11 mouse cellular contexts compared by ENCODE assay signal in the genomic region with DNA sequence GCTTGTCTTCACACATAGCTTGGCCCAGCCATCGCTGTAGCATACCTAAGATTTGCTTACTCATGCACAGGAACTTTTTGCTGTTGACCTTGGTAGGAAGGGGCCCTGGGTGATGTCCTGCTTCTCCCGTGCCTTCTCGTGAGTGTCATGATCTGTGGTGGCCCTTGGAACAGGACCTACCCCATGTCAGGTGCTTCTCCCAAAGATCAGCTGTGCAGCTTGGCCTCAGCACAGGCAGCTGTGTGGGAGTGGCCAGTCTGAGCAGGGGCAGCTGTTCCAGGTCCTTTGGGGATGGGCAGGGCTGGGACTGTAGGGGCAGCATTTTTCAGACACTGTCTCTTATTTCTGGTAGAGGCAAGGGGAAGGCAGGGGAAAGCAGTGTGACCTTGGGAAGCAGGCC. TPM values are rescaled to one million over a fixed set of nuclear protein-coding genes. Genes with fewer than 3 reads are reported as not detected.
DNase-seq lines count a peak whose midpoint lies in the region; ATAC-seq and TF ChIP-seq lines count a peak whose summit lies in the region.
"Had no signal": no experiment of that assay in that cellular context is flagged by ENCODE, and none has a peak within 500 bp of the region (broad histone marks: within the 10 kb centered on the region; RNA-seq: fewer than 3 reads in every experiment).

No protein-coding gene starts in this region.

- peaks cover 47% of the 10 kb centered on the region for H3K36me3 ChIP-seq in liver, embryonic 12.5 days
- no peaks in the 10 kb centered on the region for H3K36me3 ChIP-seq in liver, postnatal 0 days (replicated peaks; ENCODE audit: insufficient read depth, low read length)
- peaks cover 15% of the 10 kb centered on the region for H3K36me3 ChIP-seq in limb, embryonic 14.5 days (ENCODE audit: control insufficient read depth, insufficient read depth, low read length)

- DNase-seq in embryo, embryonic 10.5 days (ENCODE audit: low spot score) = peak; percentile 13
- no peak for DNase-seq in embryo, embryonic 9.5 days (ENCODE audit: extremely low spot score)
- DNase-seq in liver, postnatal 0 days = no peak
- peak; percentile 69 for DNase-seq in gastrocnemius, adult 18-20 months (ENCODE audit: low spot score)
- DNase-seq in limb, embryonic 14.5 days (ENCODE audit: low spot score) = peak; percentile 49
- no peak for DNase-seq in layer of hippocampus, adult 8-10 months (ENCODE audit: low spot score in 2 of 2)
- DNase-seq in c-Kit-positive CD71-positive TER-119-positive erythroid progenitor cells, embryonic 14.5 days (ENCODE audit: low spot score) = no peak

- H3K4me2 ChIP-seq in liver, embryonic 12.5 days = no peak overlapping the region
- no peak overlapping the region for H3K4me2 ChIP-seq in liver, postnatal 0 days (ENCODE audit: low read depth, low read length)
- H3K4me2 ChIP-seq in limb, embryonic 14.5 days (replicated peaks; ENCODE audit: low read depth, low read length, severe bottlenecking) = no peak overlapping the region
- H3K4me2 ChIP-seq: midbrain, embryonic 11.5 days had no signal

- WGBS in liver, embryonic 12.5 days (ENCODE audit: insufficient replicate concordance) = 23% methylated on average over 3 of the region's 3 CpGs
- 33% methylated on average over 3 of the region's 3 CpGs for WGBS in liver, postnatal 0 days (ENCODE audit: insufficient replicate concordance)
- 78% methylated on average over 3 of the region's 3 CpGs for WGBS in limb, embryonic 14.5 days

- no peak overlapping the region; the same call in 1 of the 2 replicates for H3K9ac ChIP-seq in liver, embryonic 12.5 days
- H3K9ac ChIP-seq in liver, postnatal 0 days (replicated peaks) = no peak overlapping the region
- no peak overlapping the region for H3K9ac ChIP-seq in limb, embryonic 14.5 days (ENCODE audit: low read depth, low read length, severe bottlenecking)

- H3K27me3 ChIP-seq in liver, embryonic 12.5 days (replicated peaks) = no peaks in the 10 kb centered on the region
- no peaks in the 10 kb centered on the region for H3K27me3 ChIP-seq in liver, postnatal 0 days (ENCODE audit: insufficient read depth, low read length)
- no peaks in the 10 kb centered on the region for H3K27me3 ChIP-seq in limb, embryonic 14.5 days (ENCODE audit: control insufficient read depth, insufficient read depth, low read length)
- H3K27me3 ChIP-seq: Patski had no signal

- peak overlapping the region; percentile 38; the same call in 1 of the 2 replicates for H3K27ac ChIP-seq in liver, embryonic 12.5 days
- no peak overlapping the region for H3K27ac ChIP-seq in liver, postnatal 0 days (ENCODE audit: low read depth)
- H3K27ac ChIP-seq in limb, embryonic 14.5 days (replicated peaks; ENCODE audit: low read depth, low read length) = no peak overlapping the region

- TF ChIP-seq EP300 in liver, postnatal 0 days (IDR thresholded peaks at IDR 0.05; ENCODE audit: low read depth) = no peak

- H3K4me1 ChIP-seq in liver, embryonic 12.5 days = peaks cover 37% of the 10 kb centered on the region
- H3K4me1 ChIP-seq in liver, postnatal 0 days (ENCODE audit: insufficient read depth) = peaks cover 14% of the 10 kb centered on the region; the same call in 1 of the 2 replicates
- H3K4me1 ChIP-seq in limb, embryonic 14.5 days (ENCODE audit: control insufficient read depth, insufficient read depth, low read length) = no peaks in the 10 kb centered on the region

- H3K9me3 ChIP-seq in liver, embryonic 12.5 days (replicated peaks) = no peaks in the 10 kb centered on the region
- H3K9me3 ChIP-seq in liver, postnatal 0 days (ENCODE audit: low read length) = no peaks in the 10 kb centered on the region
- H3K9me3 ChIP-seq in limb, embryonic 14.5 days (ENCODE audit: control insufficient read depth, low read length) = no peaks in the 10 kb centered on the region

- TF ChIP-seq CTCF in liver, postnatal 0 days (IDR thresholded peaks at IDR 0.05; ENCODE audit: low read depth) = no peak

- no peak overlapping the region for H3K4me3 ChIP-seq in liver, embryonic 12.5 days
- H3K4me3 ChIP-seq in liver, postnatal 0 days (ENCODE audit: low read depth, low read length) = no peak overlapping the region
- no peak overlapping the region for H3K4me3 ChIP-seq in limb, embryonic 14.5 days (replicated peaks; ENCODE audit: low read length)

- ATAC-seq in liver, embryonic 12.5 days = no peak
- ATAC-seq in liver, postnatal 0 days = no peak
- ATAC-seq in limb, embryonic 14.5 days (ENCODE audit: low FRiP score, low read depth) = peak; percentile 83
- ATAC-seq: Patski had no signal

- no peak for TF ChIP-seq POLR2A in limb, embryonic 14.5 days (IDR thresholded peaks at IDR 0.05; ENCODE audit: borderline replicate concordance, extremely low read depth, insufficient read depth, insufficient read length)

RNA-seq across cellular contexts. Expression of a gene that starts 14.5 kb away (rescaled TPM):
- polyA plus RNA-seq in liver, embryonic 12.5 days (2016; fragmentation: Nextera tagmentation; extraction: Ambion mirVana) = 5.0 and 5.8 TPM in 2 replicates
- polyA plus RNA-seq in liver, postnatal 0 days (2015; fragmentation: Nextera tagmentation; extraction: Ambion mirVana) = 2.3 TPM in 2 replicates
- total RNA-seq in gastrocnemius, adult 18-20 months (2021) = 10 to 100 TPM; 26.2 to 27.9 TPM
- polyA plus RNA-seq in limb, embryonic 14.5 days (2012; rRNA removed) = 27.2 and 31.6 TPM in 2 replicates
- 7.8 and 9.6 TPM in 2 replicates for polyA plus RNA-seq in limb, embryonic 14.5 days (2014; fragmentation: Nextera tagmentation; extraction: Ambion mirVana)
- total RNA-seq in layer of hippocampus, adult 8-10 months (2022) = 10 to 100 TPM; 13.0 to 14.3 (median 14.0) TPM

RNA-seq across cellular contexts. Expression of a gene that starts 32.5 kb away (rescaled TPM):
- 14.7 TPM in 2 replicates for polyA plus RNA-seq in liver, embryonic 12.5 days (2016; fragmentation: Nextera tagmentation; extraction: Ambion mirVana)
- polyA plus RNA-seq in liver, postnatal 0 days (2015; fragmentation: Nextera tagmentation; extraction: Ambion mirVana) = 13.0 and 14.7 TPM in 2 replicates
- 10 to 100 TPM; 10.6 to 10.9 TPM for total RNA-seq in gastrocnemius, adult 18-20 months (2021)
- 12.9 and 14.9 TPM in 2 replicates for polyA plus RNA-seq in limb, embryonic 14.5 days (2012; rRNA removed)
- 17.2 and 19.5 TPM in 2 replicates for polyA plus RNA-seq in limb, embryonic 14.5 days (2014; fragmentation: Nextera tagmentation; extraction: Ambion mirVana)
- total RNA-seq in layer of hippocampus, adult 8-10 months (2022) = 10 to 100 TPM; 12.9 to 15.3 (median 13.6) TPM

RNA-seq across cellular contexts. Expression of a gene that starts 38.4 kb away (rescaled TPM):
- polyA plus RNA-seq in liver, embryonic 12.5 days (2016; fragmentation: Nextera tagmentation; extraction: Ambion mirVana) = not detected in 2 replicates
- not detected in 2 replicates for polyA plus RNA-seq in liver, postnatal 0 days (2015; fragmentation: Nextera tagmentation; extraction: Ambion mirVana)
- total RNA-seq in gastrocnemius, adult 18-20 months (2021) = not detected
- 0.05 TPM in 1 of 2 replicates, not detected in the other for polyA plus RNA-seq in limb, embryonic 14.5 days (2012; rRNA removed)
- 0.17 TPM in 1 of 2 replicates, not detected in the other for polyA plus RNA-seq in limb, embryonic 14.5 days (2014; fragmentation: Nextera tagmentation; extraction: Ambion mirVana)
- total RNA-seq in layer of hippocampus, adult 8-10 months (2022) = not detected
- total RNA-seq: left cerebral cortex, postnatal 14 days had no signal
- polyA plus RNA-seq: midbrain, embryonic 11.5 days had no signal

RNA-seq across cellular contexts. Expression of a gene that starts 53.0 kb away (rescaled TPM):
- polyA plus RNA-seq in liver, embryonic 12.5 days (2016; fragmentation: Nextera tagmentation; extraction: Ambion mirVana) = 16.0 and 16.5 TPM in 2 replicates
- polyA plus RNA-seq in liver, postnatal 0 days (2015; fragmentation: Nextera tagmentation; extraction: Ambion mirVana) = 8.2 and 9.5 TPM in 2 replicates
- total RNA-seq in gastrocnemius, adult 18-20 months (2021) = 10 to 100 TPM in 1 of 2 experiments, 1 to 10 TPM in 1; 9.6 to 10.4 TPM
- 24.4 and 25.6 TPM in 2 replicates for polyA plus RNA-seq in limb, embryonic 14.5 days (2012; rRNA removed)
- 22.4 and 25.0 TPM in 2 replicates for polyA plus RNA-seq in limb, embryonic 14.5 days (2014; fragmentation: Nextera tagmentation; extraction: Ambion mirVana)
- 10 to 100 TPM; 20.5 to 23.4 (median 21.8) TPM for total RNA-seq in layer of hippocampus, adult 8-10 months (2022)

Comparison
In these comparisons a context has a peak if more than half of its experiments do, and no peak if none do; other contexts are left out.
1. DNase-seq: peak in embryo, embryonic 10.5 days (single experiment), gastrocnemius, adult 18-20 months (single experiment) and limb, embryonic 14.5 days (single experiment); none in embryo, embryonic 9.5 days (single experiment), liver, postnatal 0 days (single experiment), layer of hippocampus, adult 8-10 months (0 of 2) and c-Kit-positive CD71-positive TER-119-positive erythroid progenitor cells, embryonic 14.5 days (single experiment).